Mouse (Mus musculus) hindbrain, embryonic 16.5 days (tissue): ENCODE measurements around the gene Vac14. TPM values are rescaled to one million over a fixed set of nuclear protein-coding genes. Genes with fewer than 3 reads are reported as not detected.
A peak's percentile ranks its signal among the peaks of the same experiment; 100 is the strongest.
"Not testable (repeated sequence)": the region's sequence is repeated elsewhere in the genome, so short reads cannot be mapped to it uniquely, and the experiment has no call there.

Experiments
- ATAC-seq: fragments of 200-750 bp; cut with Nextera tagmentation; 2 replicates; pipeline ENCODE4 v1.8.0; 2017; ENCODE audit warnings: moderate TSS enrichment, moderate library complexity
- H3K27ac ChIP-seq: fragments of 300-500 bp; sonication (generic); 2 replicates; pipeline ENCODE4 v1.5.1; 2014; ENCODE audit warnings: low read depth, mild to moderate bottlenecking, control low read depth, low read length, moderate library complexity
- H3K27me3 ChIP-seq: fragments of 300-500 bp; sonication (generic); replicated peaks from 2 replicates; pipeline ENCODE4 v1.6.1; 2014; ENCODE audit warnings: low read length; ENCODE audit not compliant: control insufficient read depth, insufficient read depth
- H3K36me3 ChIP-seq: fragments of 300-500 bp; sonication (generic); 2 replicates; pipeline ENCODE4 v1.6.1; 2014; ENCODE audit warnings: mild to moderate bottlenecking, low read length, moderate library complexity, mixed read lengths; ENCODE audit not compliant: control insufficient read depth, insufficient read depth
- H3K4me1 ChIP-seq: fragments of 300-500 bp; sonication (generic); 2 replicates; pipeline ENCODE4 v1.6.1; 2014; ENCODE audit warnings: low read depth, low read length; ENCODE audit not compliant: control insufficient read depth, insufficient read depth
- H3K4me2 ChIP-seq: fragments of 300-500 bp; sonication (generic); 2 replicates; pipeline ENCODE4 v1.6.1; 2014; ENCODE audit warnings: mild to moderate bottlenecking, low read length, control low read depth, moderate library complexity
- H3K4me3 ChIP-seq: fragments of 300-500 bp; sonication (generic); 2 replicates; pipeline ENCODE4 v1.5.1; 2014; ENCODE audit warnings: mild to moderate bottlenecking, low read length, control low read depth, moderate library complexity
- H3K9ac ChIP-seq: fragments of 300-500 bp; sonication (generic); 2 replicates; pipeline ENCODE4 v1.6.1; 2014; ENCODE audit warnings: low read depth, mild to moderate bottlenecking, control low read depth, low read length, moderate library complexity
- H3K9me3 ChIP-seq: fragments of 300-500 bp; sonication (generic); 2 replicates; pipeline ENCODE4 v1.6.1; 2014; ENCODE audit warnings: mild to moderate bottlenecking, low read length, moderate library complexity; ENCODE audit not compliant: control insufficient read depth
- whole genome bisulfite sequencing: fragments of 180-500 bp; shearing (Covaris S2); extraction: QIAGEN DNeasy Blood & Tissue Kit; methylation state at CpG from one replicate; pipeline ENCODE4 v1.1.7; 2014; 5-methylcytosine and 5-hydroxymethylcytosine counted together
- polyA plus RNA-seq: library from polyadenylated mRNA; unstranded; fragments of >200 nt; fragmentation: Nextera tagmentation; extraction: Ambion mirVana; gene quantifications from 2 replicates; pipeline ENCODE4 v1.2.1, GENCODE M21; 2015

The Vac14 gene
- polyA plus RNA-seq, 1 experiment from 2014 or later = 29.9 TPM

- no peaks in the 10 kb centered on the region for H3K27me3 ChIP-seq
- no peaks in the 10 kb centered on the region for H3K9me3 ChIP-seq
- H3K4me1 ChIP-seq = no peaks in the 10 kb centered on the region
- 0 out of 2 replicates have a peak, but pooled peaks have one; percentile 32 for ATAC-seq
- H3K4me3 ChIP-seq = no peak overlapping the region
- no peak overlapping the region for H3K9ac ChIP-seq
- no peak overlapping the region for H3K4me2 ChIP-seq
- H3K36me3 ChIP-seq = no peaks in the 10 kb centered on the region; the same call in 1 of the 2 replicates
- 58% methylated on average over 1 of the region's 1 CpGs for WGBS
- H3K27ac ChIP-seq = no peak overlapping the region
Measured at GRCm38 (mm10) chr8:110655827-110656226, 37.4 kb downstream of the Vac14 start.

GRCm38 (mm10) chr8:110657661-110658060 is 39.3 kb downstream of the Vac14 start:
- Histone ChIP-seq H3K4me3 (no peak overlapping the region), H3K4me1 (peaks cover under 1% of the 10 kb centered on the region; the same call in 1 of the 2 replicates), H3K9ac (no peak overlapping the region), H3K27ac (no peak overlapping the region), H3K36me3 (no peaks in the 10 kb centered on the region; the same call in 1 of the 2 replicates), H3K27me3 (no peaks in the 10 kb centered on the region), H3K9me3 (no peaks in the 10 kb centered on the region), H3K4me2 (no peak overlapping the region)
- ATAC-seq = no peak
- WGBS = 87% methylated on average over 2 of the region's 2 CpGs

- no peaks in the 10 kb centered on the region; the same call in 1 of the 2 replicates for H3K36me3 ChIP-seq
- H3K9ac ChIP-seq = no peak overlapping the region
- H3K27me3 ChIP-seq = no peaks in the 10 kb centered on the region
- H3K9me3 ChIP-seq = no peaks in the 10 kb centered on the region
- H3K4me2 ChIP-seq = no peak overlapping the region
- H3K27ac ChIP-seq = no peak overlapping the region
- H3K4me1 ChIP-seq = peaks cover 24% of the 10 kb centered on the region
- H3K4me3 ChIP-seq = no peak overlapping the region
- ATAC-seq = no peak
Measured at GRCm38 (mm10) chr8:110660121-110660520, 41.7 kb downstream of the Vac14 start.

DNA sequence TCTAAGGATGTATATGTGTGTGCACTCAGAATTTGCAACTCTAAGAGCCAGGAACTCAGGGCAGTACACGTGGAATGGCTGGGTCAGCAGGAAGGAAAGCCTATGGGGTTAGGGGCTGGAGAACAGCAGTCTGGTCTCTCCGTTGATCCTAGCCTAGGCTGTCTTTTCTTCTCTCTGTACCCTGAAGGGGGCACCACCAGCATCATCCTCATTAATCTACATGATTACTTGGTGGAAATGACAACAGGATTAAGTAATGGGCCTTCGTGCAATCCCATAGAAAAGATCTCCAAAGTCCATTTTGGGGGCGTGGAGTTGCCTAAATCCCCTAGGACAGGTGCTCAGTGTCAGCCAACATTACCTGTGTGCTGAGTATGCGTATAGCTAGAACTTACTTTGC is 44.2 kb downstream of the Vac14 start:
- H3K9me3 ChIP-seq = no peaks in the 10 kb centered on the region
- no peaks in the 10 kb centered on the region; the same call in 1 of the 2 replicates for H3K36me3 ChIP-seq
- H3K27me3 ChIP-seq = no peaks in the 10 kb centered on the region
- no peak for ATAC-seq
- no peak overlapping the region for H3K9ac ChIP-seq
- WGBS = 78% methylated on average over 5 of the region's 5 CpGs
- no peak overlapping the region for H3K4me3 ChIP-seq
- peaks cover 26% of the 10 kb centered on the region for H3K4me1 ChIP-seq
- no peak overlapping the region for H3K4me2 ChIP-seq
- H3K27ac ChIP-seq = peak overlapping the region; percentile 83; the same call in 1 of the 2 replicates

DNA sequence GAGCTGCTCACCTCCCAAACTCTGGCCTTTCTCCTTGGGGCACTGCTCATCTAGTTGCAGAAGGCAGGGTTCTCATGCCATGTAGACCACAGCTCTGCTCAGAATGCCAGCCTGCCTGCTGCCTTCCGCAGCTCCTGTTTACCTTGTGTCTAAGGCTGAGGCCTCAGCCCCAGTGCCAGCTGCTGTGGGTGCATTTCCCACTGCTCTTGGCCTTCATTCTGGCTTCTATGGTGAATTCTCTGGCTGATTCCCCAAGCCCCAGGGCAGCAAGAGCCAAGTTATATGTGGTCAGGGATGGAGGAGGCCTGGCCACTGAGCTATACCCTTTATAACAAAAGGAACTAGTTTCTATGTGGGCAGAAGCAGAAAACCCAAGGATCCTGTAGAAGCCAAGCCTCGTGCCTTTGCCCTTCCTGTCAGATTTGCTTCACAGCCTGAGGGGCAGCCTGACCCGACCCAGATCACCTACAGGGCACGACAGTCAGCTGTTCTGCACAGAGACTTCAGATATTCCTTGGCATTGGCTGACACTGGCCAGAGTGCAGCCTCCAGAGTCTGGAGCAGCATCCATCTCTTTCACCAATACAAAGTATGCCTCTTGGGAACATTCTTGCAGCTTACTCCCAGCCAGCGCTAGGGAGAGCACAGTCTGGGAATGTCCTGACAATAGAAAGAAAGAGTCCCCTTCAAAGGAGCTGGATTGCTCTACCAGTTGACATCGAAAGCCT is 44.8 kb downstream of the Vac14 start:
- Histone ChIP-seq H3K9me3 (no peaks in the 10 kb centered on the region), H3K27me3 (no peaks in the 10 kb centered on the region), H3K27ac (peak overlapping the region; percentile 83), H3K4me2 (no peak overlapping the region), H3K4me1 (peaks cover 26% of the 10 kb centered on the region), H3K36me3 (no peaks in the 10 kb centered on the region), H3K9ac (no peak overlapping the region), H3K4me3 (no peak overlapping the region)
- 55% methylated on average over 6 of the region's 6 CpGs for WGBS
- peak; percentile 57 for ATAC-seq

GRCm38 (mm10) chr8:110664202-110664896 is 46.0 kb downstream of the Vac14 start:
- no peak overlapping the region; the same call in 1 of the 2 replicates for H3K9ac ChIP-seq
- 19% methylated on average over 7 of the region's 7 CpGs for WGBS
- H3K4me3 ChIP-seq = no peak overlapping the region
- peak; percentile 93 for ATAC-seq
- peaks cover 26% of the 10 kb centered on the region for H3K4me1 ChIP-seq
- no peaks in the 10 kb centered on the region for H3K36me3 ChIP-seq
- H3K27ac ChIP-seq = peak overlapping the region; percentile 83
- no peaks in the 10 kb centered on the region for H3K9me3 ChIP-seq
- H3K4me2 ChIP-seq = 0 out of 2 replicates have a peak overlapping the region, but pooled peaks have one; percentile 13
- H3K27me3 ChIP-seq = no peaks in the 10 kb centered on the region

- no peak overlapping the region for H3K4me2 ChIP-seq
- H3K9ac ChIP-seq = no peak overlapping the region
- no peaks in the 10 kb centered on the region for H3K9me3 ChIP-seq
- H3K27ac ChIP-seq = peak overlapping the region; percentile 83
- no peak for ATAC-seq
- H3K4me1 ChIP-seq = peaks cover 26% of the 10 kb centered on the region
- no peaks in the 10 kb centered on the region for H3K36me3 ChIP-seq
- H3K4me3 ChIP-seq = no peak overlapping the region
- WGBS = 70% methylated on average over 3 of the region's 3 CpGs
- H3K27me3 ChIP-seq = no peaks in the 10 kb centered on the region
Measured at GRCm38 (mm10) chr8:110665000-110665399, 46.6 kb downstream of the Vac14 start.

DNA sequence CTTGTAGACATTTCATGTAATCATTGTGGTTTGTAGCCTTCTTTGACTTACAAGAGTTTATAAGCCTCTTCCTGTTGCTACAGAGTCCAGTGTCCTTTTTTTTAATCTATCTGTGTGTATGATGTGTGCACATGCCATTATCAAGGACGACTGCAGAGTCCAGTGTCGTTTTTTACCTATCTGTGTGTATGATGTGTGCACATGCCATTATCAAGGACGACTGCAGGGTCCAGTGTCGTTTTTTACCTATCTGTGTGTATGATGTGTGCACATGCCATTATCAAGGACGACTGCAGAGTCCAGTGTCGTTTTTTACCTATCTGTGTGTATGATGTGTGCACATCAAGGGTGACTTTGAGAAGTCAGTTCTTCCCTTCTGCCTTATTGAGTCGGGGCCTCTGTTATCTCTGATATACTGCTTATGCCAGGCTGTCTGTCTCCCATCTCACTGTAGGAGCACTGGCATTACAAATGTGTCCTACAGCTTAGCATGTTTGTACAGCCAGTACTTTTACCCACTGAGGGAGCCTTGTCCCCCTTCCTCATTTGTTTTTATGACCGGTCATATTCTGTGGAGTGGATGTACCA is 49.3 kb downstream of the Vac14 start:
- not testable (repeated sequence) for H3K27ac ChIP-seq, H3K4me2 ChIP-seq, H3K36me3 ChIP-seq, H3K27me3 ChIP-seq, ATAC-seq, H3K9me3 ChIP-seq, H3K4me3 ChIP-seq, H3K9ac ChIP-seq
- peaks cover 25% of the 10 kb centered on the region for H3K4me1 ChIP-seq
- 86% methylated on average over 8 of the region's 8 CpGs for WGBS
